Mouse (Mus musculus) forebrain, embryonic 11.5 days (tissue): ENCODE results near the gene Ankrd55. TPM values are rescaled to one million over a fixed set of nuclear protein-coding genes. Genes with fewer than 3 reads are reported as not detected.

Source experiments
- ATAC-seq: fragments of 200-750 bp; cut with Nextera tagmentation; replicated peaks from 2 replicates; pipeline ENCODE4 v1.8.0; 2017; ENCODE audit warnings: moderate TSS enrichment; ENCODE audit not compliant: low FRiP score
- DNase-seq: peaks from one replicate; pipeline ENCODE4 v3.0.0-alpha.2; 2017; ENCODE audit warnings: low spot score
- H3K27ac ChIP-seq: fragments of 300-500 bp; sonication (generic); 2 replicates; pipeline ENCODE4 v1.5.1; 2014; ENCODE audit warnings: low read depth, low read length
- H3K27me3 ChIP-seq: fragments of 300-500 bp; sonication (generic); 2 replicates; pipeline ENCODE4 v1.6.1; 2014; ENCODE audit warnings: mild to moderate bottlenecking, low read length, mixed read lengths; ENCODE audit not compliant: control insufficient read depth, insufficient read depth
- H3K36me3 ChIP-seq: fragments of 300-500 bp; sonication (generic); 2 replicates; pipeline ENCODE4 v1.6.1; 2014; ENCODE audit warnings: mild to moderate bottlenecking, low read length, moderate library complexity, mixed read lengths; ENCODE audit not compliant: control insufficient read depth, insufficient read depth
- H3K4me1 ChIP-seq: fragments of 300-500 bp; sonication (generic); replicated peaks from 2 replicates; pipeline ENCODE4 v1.6.1; 2014; ENCODE audit warnings: low read length, mixed read lengths; ENCODE audit not compliant: control insufficient read depth, insufficient read depth
- H3K4me2 ChIP-seq: fragments of 300-500 bp; sonication (generic); 2 replicates; pipeline ENCODE4 v1.6.1; 2014; ENCODE audit warnings: low read depth, mild to moderate bottlenecking, low read length, moderate library complexity, mixed read lengths; ENCODE audit not compliant: severe bottlenecking
- H3K4me3 ChIP-seq: fragments of 300-500 bp; sonication (generic); 2 replicates; pipeline ENCODE4 v1.5.1; 2014; ENCODE audit warnings: low read depth, low read length
- H3K9ac ChIP-seq: fragments of 300-500 bp; sonication (generic); 2 replicates; pipeline ENCODE4 v1.6.1; 2014; ENCODE audit warnings: low read length
- H3K9me3 ChIP-seq: fragments of 300-500 bp; sonication (generic); 2 replicates; pipeline ENCODE4 v1.6.1; 2016; ENCODE audit warnings: low read length, mixed read lengths; ENCODE audit not compliant: control insufficient read depth
- WGBS: fragments of 180-500 bp; shearing (Covaris S2); extraction: QIAGEN DNeasy Blood & Tissue Kit; methylation state at CpG from one replicate; pipeline ENCODE4 v1.1.7; 2014; 5-methylcytosine and 5-hydroxymethylcytosine counted together
- polyA plus RNA-seq: library from polyadenylated mRNA; unstranded; fragments of >200 nt; fragmentation: Nextera tagmentation; extraction: Ambion mirVana; gene quantifications from 2 replicates; pipeline ENCODE4 v1.2.1, GENCODE M21; 2014

Gene Ankrd55
- polyA plus RNA-seq, 1 experiment from 2014 or later = 1.3 TPM

DNA sequence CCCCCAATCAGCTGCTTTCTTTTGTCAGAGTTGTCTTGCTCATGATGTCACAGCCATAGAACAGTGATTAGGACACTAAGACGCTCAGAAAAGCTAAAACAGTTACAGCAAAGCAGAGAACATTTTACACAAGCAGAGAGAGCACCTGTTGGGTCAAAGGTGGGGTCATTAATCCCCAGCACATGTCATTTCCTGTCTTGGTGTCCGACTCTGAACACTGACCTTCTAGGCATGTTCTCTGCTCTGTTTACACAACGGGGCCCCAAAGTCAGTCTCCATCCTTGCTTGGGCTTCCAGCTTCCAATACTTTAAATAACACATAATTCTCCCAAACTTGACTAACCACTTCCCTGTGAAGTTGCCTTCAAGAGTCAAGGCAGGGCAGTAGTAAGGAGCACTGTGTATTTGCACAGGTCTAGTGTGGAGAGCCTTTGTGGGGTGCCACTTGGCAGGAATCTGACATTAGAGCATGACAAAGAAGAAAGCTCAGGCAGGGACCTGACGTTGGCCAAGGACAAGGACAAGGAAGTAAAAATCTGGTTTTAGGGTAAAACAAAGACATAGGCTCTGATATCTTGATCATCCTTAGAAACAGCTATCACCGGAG, 123.1 kb downstream of the Ankrd55 start:
- 83% methylated on average over 5 of the region's 5 CpGs for WGBS
- no peaks in the 10 kb centered on the region for H3K9me3 ChIP-seq
- no peak overlapping the region for H3K4me3 ChIP-seq
- 0 out of 2 replicates have a peak, but pooled peaks cover under 1% of the 10 kb centered on the region for H3K4me1 ChIP-seq
- H3K9ac ChIP-seq = no peak overlapping the region
- H3K27me3 ChIP-seq = no peaks in the 10 kb centered on the region
- no peak overlapping the region for H3K4me2 ChIP-seq
- H3K36me3 ChIP-seq = no peaks in the 10 kb centered on the region
- DNase-seq = no peak
- H3K27ac ChIP-seq = no peak overlapping the region
- ATAC-seq = no peak

DNA sequence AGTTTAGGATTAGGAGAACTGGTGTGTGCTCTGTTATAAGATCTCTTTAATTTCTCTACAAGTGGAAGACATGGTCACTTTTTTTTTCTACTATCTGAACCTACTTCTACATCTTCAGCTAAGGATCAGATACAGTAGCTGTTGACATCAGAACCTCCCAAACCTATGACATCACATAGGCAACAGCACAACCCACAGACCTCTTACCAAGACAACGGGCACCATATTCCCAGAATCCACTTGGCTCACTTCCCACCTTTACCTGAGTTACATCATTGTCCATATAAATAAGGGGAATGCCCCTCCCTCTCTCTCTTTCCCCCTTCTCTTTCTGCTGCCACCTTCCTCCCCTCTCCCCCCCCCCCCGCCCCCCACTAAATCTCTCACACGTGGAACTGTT, 124.0 kb downstream of the Ankrd55 start:
- 82% methylated on average over 2 of the region's 3 CpGs for WGBS
- Histone ChIP-seq H3K4me2 (no peak overlapping the region), H3K9ac (no peak overlapping the region), H3K9me3 (no peaks in the 10 kb centered on the region), H3K4me1 (0 out of 2 replicates have a peak, but pooled peaks cover 3% of the 10 kb centered on the region), H3K36me3 (no peaks in the 10 kb centered on the region), H3K27me3 (no peaks in the 10 kb centered on the region), H3K4me3 (no peak overlapping the region), H3K27ac (no peak overlapping the region)
- no peak for ATAC-seq
- no peak for DNase-seq

DNA sequence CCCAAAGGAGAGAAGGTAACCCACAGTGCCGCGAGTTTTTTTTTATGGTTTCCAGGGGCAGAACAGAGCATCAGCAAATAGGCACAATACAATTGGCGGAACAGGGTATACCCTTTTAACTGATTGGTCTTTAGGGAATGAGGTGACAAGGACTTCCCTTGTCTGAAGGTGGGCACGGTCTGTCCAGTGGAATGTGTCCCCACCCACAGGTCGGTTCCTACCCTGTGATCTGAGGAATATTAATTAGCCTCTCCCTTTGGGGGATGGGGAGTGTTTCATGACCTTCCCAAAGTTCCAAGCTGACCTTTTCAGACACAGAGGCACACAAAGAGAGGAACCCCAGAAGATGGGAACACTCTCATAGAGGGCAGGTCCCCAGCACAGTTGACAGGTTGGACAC, 124.6 kb downstream of the Ankrd55 start:
- WGBS = 87% methylated on average over 5 of the region's 5 CpGs
- Histone ChIP-seq H3K36me3 (no peaks in the 10 kb centered on the region), H3K4me1 (0 out of 2 replicates have a peak, but pooled peaks cover 3% of the 10 kb centered on the region), H3K9me3 (no peaks in the 10 kb centered on the region), H3K4me3 (no peak overlapping the region), H3K4me2 (no peak overlapping the region), H3K27me3 (no peaks in the 10 kb centered on the region), H3K27ac (no peak overlapping the region), H3K9ac (no peak overlapping the region)
- ATAC-seq = no peak
- DNase-seq = no peak

DNA sequence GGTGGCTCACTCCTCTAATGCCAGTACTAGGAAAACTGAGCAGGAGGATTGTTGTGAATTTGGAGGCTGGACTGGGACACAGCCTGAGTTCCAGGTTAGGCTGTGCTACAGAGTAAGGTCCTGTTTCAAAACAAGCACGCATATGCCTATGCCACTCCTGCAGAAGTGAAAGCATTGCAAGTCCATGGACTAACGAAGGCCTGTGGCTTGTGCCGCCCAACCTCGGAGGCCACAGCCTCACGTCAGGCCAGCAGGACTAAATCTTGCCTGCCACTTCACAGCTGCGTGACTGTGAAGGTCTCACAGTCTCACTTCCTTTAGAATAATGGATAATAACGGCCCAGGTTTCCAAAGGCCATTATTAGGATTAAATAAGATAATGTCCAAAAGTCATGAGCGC, 125.4 kb downstream of the Ankrd55 start:
- Histone ChIP-seq H3K27me3 (no peaks in the 10 kb centered on the region), H3K9ac (no peak overlapping the region), H3K4me3 (no peak overlapping the region), H3K27ac (no peak overlapping the region), H3K36me3 (no peaks in the 10 kb centered on the region), H3K4me1 (0 out of 2 replicates have a peak, but pooled peaks cover 3% of the 10 kb centered on the region), H3K4me2 (no peak overlapping the region), H3K9me3 (no peaks in the 10 kb centered on the region)
- ATAC-seq (no peak), DNase-seq (no peak)
- WGBS = 77% methylated on average over 8 of the region's 8 CpGs

DNA sequence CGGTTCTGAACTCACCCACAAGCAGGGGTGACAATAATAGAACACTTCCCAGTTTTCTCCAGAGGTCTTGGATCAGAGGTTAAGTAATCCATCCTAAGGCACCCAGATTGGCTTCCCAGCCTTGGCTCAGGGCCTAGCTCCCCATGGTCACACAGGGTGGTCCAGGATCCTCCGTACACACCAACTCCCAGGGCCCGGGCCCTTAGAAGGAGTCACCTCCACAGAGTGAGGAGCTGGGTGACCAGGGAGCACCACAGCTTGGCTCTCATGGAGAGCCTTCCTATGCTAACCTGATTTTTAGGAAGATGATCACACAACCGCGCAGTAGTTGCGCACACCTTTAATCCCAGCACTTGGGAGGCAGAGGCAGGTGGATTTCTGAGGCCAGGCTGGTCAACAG, 127.6 kb downstream of the Ankrd55 start:
- Histone ChIP-seq H3K36me3 (no peaks in the 10 kb centered on the region), H3K4me1 (0 out of 2 replicates have a peak, but pooled peaks cover 3% of the 10 kb centered on the region), H3K4me2 (no peak overlapping the region), H3K27me3 (no peaks in the 10 kb centered on the region), H3K9ac (no peak overlapping the region), H3K9me3 (no peaks in the 10 kb centered on the region), H3K4me3 (no peak overlapping the region), H3K27ac (no peak overlapping the region)
- ATAC-seq (no peak), DNase-seq (no peak)
- WGBS = 64% methylated on average over 6 of the region's 6 CpGs

DNA sequence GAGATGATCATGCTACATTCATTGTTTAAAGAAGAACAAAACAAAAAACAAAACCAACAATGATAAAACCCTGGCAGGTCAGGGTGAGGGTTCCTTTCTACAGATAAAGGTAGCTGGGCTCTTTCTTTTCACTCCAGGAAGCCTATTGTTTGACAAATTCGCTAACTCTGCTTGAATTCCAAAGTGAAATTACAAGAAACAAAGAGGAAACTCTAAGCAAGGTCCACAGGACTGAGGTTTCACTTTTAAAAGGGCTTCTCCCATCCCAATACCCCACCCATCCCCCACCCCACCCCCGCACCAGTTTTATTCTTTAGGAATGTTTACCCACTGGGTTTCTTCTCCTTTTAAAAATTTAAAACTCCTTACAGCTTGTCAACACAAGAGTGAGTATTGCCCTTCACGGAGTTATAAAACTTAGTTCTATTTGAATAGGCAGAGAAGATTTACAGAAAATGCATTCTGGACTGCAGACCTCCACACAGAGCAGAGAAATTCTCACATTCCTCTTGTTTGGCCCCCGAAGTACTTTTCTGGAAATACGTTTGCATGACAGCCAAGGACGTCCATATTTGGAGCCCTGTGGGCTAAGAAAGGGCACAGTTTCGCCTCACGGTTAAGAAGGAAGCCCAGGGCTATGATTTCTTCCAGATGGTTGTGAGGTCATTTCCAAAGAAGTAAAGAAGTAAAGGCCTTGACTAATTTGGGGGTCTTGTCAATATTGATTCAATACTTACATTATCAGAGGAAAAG, 128.3 kb downstream of the Ankrd55 start:
- 0 out of 2 replicates have a peak overlapping the region, but pooled peaks have one; percentile 6 for H3K27ac ChIP-seq
- H3K4me1 ChIP-seq = 0 out of 2 replicates have a peak, but pooled peaks cover 3% of the 10 kb centered on the region
- no peak overlapping the region for H3K9ac ChIP-seq
- WGBS = 17% methylated on average over 8 of the region's 8 CpGs
- H3K9me3 ChIP-seq = no peaks in the 10 kb centered on the region
- no peaks in the 10 kb centered on the region for H3K36me3 ChIP-seq
- DNase-seq (no peak), ATAC-seq (no peak)
- no peak overlapping the region for H3K4me2 ChIP-seq
- no peak overlapping the region for H3K4me3 ChIP-seq
- no peaks in the 10 kb centered on the region for H3K27me3 ChIP-seq

DNA sequence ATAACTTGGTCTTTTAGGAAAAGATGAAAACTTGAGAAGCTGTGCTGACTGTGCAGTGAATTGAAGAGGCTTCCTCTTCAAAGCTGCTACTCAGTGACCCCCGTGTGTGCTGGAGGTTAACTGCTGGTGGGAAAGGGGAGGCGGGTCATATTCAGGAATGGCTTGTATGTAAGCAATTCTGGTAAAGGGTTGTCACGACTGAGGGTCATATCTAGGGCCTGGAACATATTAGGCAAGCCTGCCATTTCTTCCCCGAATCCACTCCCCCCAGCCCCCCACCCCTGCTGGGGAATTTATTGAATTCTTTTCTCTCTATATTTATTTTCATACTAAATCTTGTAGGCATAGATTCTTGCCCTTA, 128.9 kb downstream of the Ankrd55 start:
- H3K4me2 ChIP-seq = no peak overlapping the region
- H3K27me3 ChIP-seq = no peaks in the 10 kb centered on the region
- H3K36me3 ChIP-seq = no peaks in the 10 kb centered on the region
- WGBS = 43% methylated on average over 4 of the region's 4 CpGs
- H3K4me1 ChIP-seq = 0 out of 2 replicates have a peak, but pooled peaks cover 3% of the 10 kb centered on the region
- no peak overlapping the region for H3K4me3 ChIP-seq
- no peak overlapping the region for H3K27ac ChIP-seq
- H3K9ac ChIP-seq = no peak overlapping the region
- no peak for ATAC-seq
- no peaks in the 10 kb centered on the region for H3K9me3 ChIP-seq
- DNase-seq = peak; percentile 56

DNA sequence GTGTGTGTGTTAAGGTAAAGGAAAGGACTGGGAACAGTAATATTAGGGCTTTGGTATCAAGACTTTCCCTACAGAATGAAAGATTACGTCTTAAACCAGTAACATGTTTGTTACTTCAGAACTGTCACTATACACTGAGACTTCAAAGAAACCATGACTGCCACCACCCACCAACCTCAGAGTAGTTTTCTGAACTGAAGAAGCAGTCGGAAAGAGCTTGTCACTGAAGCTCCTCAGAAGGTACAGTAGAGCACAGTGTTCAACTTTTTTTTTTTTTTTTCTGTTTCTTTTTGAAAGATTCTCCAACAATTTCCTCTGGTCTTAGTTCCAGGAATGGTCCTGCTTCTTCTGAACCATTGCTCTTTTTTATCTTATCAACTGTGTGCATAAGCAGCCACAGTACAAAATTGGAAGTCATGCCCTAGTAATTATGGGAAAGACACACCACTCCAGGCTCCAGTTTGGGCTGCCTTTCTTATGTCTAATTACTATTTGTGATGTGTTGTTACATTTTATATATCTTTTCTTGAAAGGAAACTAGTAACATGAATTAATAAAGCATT, 129.7 kb downstream of the Ankrd55 start:
- WGBS = 86% methylated on average over 2 of the region's 2 CpGs
- Histone ChIP-seq H3K4me1 (0 out of 2 replicates have a peak, but pooled peaks cover 3% of the 10 kb centered on the region), H3K36me3 (no peaks in the 10 kb centered on the region), H3K4me3 (no peak overlapping the region), H3K27ac (no peak overlapping the region), H3K9ac (no peak overlapping the region), H3K4me2 (no peak overlapping the region), H3K9me3 (no peaks in the 10 kb centered on the region), H3K27me3 (no peaks in the 10 kb centered on the region)
- ATAC-seq = no peak
- DNase-seq = no peak
